Mouse (Mus musculus) retina, postnatal 1 day (tissue): ENCODE measurements at regions not wholly inside any gene's neighbourhood (a gene's known extent, or its start where the extent isn't known, plus 50 kb on each side); places are given as distances from the start of the nearest gene placed in this dataset.
A peak's percentile ranks its signal among the peaks of the same experiment; 100 is the strongest.

Experiments
- DNase-seq: peaks from one replicate; pipeline ENCODE4 v3.0.0-alpha.2; 2012

GRCm38 (mm10) chr10:67339371-67339929 is 54.3 kb upstream of the Nrbf2 start:
- DNase-seq: peak; percentile 27

- no peak for DNase-seq
Measured at GRCm38 (mm10) chr10:67344722-67345121, 59.6 kb upstream of the Nrbf2 start.

DNA sequence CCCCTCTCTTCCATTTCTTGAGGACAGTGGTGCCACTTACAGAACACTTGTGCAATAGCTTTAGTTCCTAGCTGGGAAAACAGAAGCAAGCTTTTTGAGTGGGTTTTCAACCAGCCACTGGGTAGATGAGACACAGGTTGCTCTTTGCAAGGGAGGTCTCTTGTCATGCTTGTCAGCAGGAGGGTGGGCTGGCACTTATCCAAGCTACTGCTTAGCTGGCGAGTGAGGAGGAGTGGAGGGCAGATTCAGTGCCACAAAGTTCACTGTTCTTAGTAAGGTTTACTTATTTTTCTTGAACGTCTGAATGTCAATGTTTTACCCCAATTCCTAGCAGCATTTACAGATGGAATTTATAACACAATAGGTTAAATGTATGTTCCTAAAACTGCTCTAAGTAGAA is 65.9 kb upstream of the Nrbf2 start:
- DNase-seq: no peak

- no peak for DNase-seq
Measured at GRCm38 (mm10) chr10:67360793-67361192, 75.7 kb upstream of the Nrbf2 start.

- no peak for DNase-seq
Measured at GRCm38 (mm10) chr10:67361281-67361680, 76.2 kb upstream of the Nrbf2 start.

GRCm38 (mm10) chr10:67364595-67364994 is 79.5 kb upstream of the Nrbf2 start:
- no peak for DNase-seq

DNA sequence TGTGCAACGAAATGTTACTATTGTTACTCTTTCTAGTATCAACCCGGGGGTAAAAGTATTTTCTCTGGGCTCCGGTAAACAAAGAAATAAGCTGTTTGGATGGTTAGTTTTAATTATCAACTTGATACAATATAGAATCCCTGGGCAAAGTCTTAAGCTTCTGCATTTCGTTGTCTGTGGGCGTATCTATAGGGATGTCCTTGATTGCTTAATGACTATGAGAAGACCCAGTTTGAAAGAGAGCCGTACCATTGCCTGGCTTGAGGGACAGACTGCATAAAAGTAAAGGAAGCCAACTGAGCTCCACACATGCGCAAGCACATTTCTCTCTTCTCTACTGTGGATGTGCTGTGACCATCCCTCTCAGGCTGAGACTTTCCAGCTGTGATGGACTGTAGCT is 80.1 kb upstream of the Nrbf2 start:
- no peak for DNase-seq

- peak; percentile 18 for DNase-seq
Measured at GRCm38 (mm10) chr10:67372569-67373161, 87.6 kb upstream of the Nrbf2 start.

- no peak for DNase-seq
Measured at GRCm38 (mm10) chr10:67376638-67377037, 91.5 kb upstream of the Nrbf2 start.

GRCm38 (mm10) chr10:67377643-67378223 is 92.6 kb upstream of the Nrbf2 start:
- DNase-seq: no peak

DNA sequence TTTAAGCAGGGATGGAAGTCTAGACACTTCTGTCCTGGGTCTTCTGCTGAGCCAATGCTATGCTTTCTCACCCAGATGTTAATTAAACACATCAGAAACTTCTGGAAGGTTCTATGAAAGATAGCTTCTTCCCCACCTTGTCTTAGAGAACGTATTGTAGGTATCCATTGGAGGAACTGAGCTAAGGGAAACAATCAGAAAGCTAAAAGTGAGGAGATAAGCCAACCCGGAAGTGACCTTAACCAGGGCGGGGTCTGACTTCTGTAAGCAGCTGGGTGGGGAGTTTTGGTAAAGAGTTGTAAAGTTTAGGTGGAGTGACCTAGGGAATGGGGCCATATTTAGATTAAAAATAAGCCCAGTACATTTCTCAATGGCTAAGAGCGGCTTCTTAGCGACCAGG is 95.1 kb upstream of the Nrbf2 start:
- DNase-seq: no peak

- DNase-seq: no peak
Measured at GRCm38 (mm10) chr10:67383352-67383751, 98.2 kb upstream of the Nrbf2 start.

DNA sequence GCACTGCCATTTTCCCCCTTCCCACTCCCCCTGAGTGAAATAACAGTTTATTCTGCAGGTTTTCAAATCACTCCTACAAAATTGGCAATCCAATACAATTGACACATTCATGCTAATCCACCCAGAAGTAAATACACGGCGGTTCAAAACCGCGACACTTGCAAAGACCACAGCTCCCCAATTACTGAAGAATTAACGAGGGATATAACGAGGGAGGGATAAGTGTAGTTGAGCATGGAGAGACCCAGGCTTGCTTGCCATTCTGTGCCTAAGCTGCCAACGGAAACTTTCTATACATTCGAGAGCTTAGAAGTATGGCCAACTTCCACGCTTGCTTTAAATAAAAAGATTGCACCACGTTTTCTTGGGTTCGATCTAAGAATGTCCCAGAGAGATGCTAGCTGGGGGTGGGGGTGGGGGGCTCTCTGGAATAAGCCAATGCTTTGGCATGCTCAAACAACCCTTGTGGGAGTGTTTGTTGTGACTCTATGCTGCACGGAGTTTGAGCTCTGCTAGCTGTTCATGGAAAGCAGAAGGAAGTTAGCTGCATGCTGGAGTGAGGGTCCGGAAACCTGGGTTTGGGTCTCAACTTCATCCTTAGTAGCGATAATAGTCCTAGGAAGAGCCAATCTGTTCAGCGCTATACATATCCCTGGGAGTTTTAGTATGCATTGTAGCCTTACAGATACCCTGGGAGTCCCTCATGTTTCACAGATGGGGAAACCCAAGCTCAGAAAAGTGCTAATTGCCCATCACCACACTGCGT is 98.9 kb upstream of the Nrbf2 start:
- DNase-seq: peak; percentile 52

- peak; percentile 29 for DNase-seq
Measured at GRCm38 (mm10) chr10:67384568-67384958, 99.5 kb upstream of the Nrbf2 start.

DNA sequence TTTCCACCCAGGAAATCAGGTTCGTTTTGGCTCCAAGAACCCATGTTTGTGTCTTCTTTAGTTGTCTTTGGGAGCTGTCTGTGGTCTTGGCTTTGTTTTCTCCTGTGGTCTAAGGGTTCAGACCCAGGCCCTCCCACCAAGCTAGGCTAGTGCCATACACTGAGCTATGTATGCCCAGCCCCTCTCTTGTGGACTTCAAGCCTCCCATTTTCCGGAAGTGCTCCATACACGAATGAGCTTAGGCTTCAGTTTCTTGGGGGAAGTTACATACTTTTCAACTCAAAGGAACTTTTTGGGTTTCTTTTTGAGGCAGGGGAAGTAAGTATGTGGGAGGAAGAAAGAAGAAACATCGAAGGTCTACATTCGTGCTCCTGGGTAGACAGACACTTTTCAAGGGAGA is 100.9 kb upstream of the Nrbf2 start:
- DNase-seq: no peak

GRCm38 (mm10) chr10:67388755-67389154 is 103.7 kb upstream of the Nrbf2 start:
- no peak for DNase-seq

DNA sequence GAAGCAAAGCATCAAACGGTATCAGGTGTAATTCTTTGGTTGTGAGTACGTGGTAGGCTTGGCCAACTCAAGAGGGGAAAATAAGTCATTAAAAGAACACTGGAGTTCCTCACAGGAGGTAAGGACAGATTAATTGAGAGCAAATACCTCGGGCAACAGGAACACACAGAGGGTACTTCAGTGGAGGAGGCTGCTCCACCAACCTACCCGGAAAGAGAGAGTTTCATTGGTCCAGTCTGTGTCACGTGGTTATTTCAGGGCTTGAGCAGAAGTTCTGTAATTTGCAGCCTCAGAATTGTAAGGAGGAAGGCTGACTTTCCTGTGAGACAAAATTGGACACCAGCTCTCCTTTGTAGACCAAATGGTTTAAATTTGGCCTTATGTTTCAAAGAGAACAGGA is 115.3 kb upstream of the Nrbf2 start:
- no peak for DNase-seq

- DNase-seq: no peak
Measured at GRCm38 (mm10) chr10:67401409-67401808, 116.3 kb upstream of the Nrbf2 start.

DNA sequence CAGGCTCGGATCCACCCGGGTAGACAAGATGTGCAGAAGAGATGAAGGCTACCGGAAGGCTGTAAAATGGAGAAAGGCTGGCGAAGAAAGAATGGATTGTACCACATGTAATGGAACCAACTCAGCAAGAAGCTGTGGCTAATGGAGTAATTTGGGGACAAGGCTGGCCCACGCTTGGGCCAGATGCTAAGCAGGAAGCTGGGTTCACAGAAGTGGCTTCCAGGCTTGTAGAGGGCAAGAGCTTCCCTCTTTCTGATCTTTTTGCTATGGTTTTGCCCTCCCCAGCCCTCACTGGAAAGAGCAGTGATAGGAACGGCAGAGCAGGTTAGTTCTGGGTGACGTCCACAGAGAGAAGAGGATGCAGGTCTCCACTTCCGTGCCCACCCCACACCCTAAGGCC is 117.7 kb upstream of the Egr2 start:
- no peak for DNase-seq

DNA sequence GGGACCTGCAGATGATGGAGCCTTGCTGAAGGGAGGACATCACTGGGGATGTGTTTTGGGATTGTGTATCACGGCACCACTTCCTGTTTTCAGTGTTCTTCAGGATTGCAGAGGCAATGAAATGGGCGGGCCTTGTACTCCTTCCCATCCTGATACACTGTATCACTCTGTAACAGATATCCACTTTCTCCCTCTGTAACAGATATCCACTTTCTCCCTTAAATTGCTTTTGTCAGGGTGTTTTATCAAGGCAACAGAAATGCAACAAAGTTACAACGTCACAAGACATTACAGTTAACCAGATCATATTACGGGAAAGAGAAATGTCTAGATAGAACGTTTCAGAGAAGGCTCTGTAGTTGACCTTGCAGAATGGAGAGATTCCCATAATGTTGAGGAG is 114.5 kb upstream of the Egr2 start:
- no peak for DNase-seq

DNA sequence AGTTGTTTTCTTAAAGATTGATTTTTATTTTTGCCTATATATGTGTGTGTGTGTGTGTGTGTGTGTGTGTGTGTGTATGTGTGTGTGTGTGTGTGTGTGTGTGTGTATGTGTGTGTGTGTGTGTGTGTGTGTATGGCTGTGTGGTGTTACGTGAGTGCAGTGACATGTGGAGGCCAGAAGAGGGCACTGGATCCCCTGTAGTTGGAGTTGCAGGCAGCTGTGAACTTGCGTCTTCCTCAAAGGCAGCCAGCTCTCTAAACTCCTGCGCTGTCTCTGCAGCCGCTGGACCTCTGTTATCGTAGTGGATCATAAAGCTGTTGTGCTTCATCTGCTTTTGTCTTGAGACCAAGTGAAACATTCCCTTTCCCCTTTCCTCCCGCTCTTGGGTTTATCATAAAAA is 109.9 kb upstream of the Egr2 start:
- no peak for DNase-seq

GRCm38 (mm10) chr10:67427220-67427619 is 108.1 kb upstream of the Egr2 start:
- peak; percentile 41 for DNase-seq

DNA sequence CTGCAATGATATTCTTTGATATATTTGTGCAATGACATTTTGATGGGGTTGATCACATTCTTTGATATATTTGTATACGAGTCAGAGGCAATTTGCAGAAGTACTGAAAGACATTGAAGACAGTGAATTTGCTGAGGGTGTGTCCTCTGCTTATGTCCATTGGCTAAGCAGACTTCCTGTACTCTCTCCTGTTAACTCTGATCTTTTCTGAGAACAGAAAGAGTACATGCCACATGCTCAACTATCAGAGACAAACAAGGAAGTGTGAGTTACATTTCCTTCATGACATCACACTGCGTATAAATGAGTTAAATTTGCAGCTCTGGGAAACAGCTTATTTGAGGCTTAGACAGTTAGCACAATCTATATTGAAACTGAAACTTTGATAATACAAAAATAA is 104.5 kb upstream of the Egr2 start:
- no peak for DNase-seq

DNA sequence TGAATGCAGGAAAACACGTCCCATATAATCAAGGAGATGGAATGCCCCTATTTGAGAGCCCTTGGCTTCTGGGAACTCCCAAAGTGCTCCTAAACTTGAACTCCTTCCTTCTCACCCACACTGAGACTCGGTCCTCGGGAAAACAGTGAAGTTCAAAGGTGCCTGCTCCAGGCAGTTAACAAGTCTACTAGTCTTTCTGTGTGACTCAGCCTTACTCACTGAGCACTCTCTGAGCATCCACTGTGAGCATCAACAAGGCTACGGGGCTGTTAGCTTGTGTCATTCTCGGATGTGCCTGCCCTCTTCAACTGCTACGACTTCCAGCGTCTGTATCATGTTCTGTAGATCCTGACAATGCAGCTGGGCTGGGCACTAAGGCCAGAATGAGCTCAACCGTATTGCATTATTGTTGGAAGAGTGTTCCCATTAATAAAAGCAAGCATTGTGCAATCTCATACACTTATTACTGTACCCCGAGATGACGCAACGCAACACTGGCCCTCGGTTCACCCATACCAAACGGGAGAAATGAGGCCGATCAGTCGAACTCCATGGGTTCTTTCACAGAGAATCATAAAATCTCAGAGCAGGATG is 96.1 kb upstream of the Egr2 start:
- DNase-seq: no peak
